Mouse (Mus musculus) lung, embryonic 15.5 days (tissue): Measurements from ENCODE around the gene Gm20683. TPM values are rescaled to one million over a fixed set of nuclear protein-coding genes. Genes with fewer than 3 reads are reported as not detected.

Source experiments
- ATAC-seq: fragments of 200-750 bp; cut with Nextera tagmentation; 2 replicates; pipeline ENCODE4 v1.8.0; 2017; ENCODE audit warnings: moderate number of reproducible peaks, borderline replicate concordance; ENCODE audit not compliant: low FRiP score, low TSS enrichment; ENCODE audit errors: extremely low read depth
- H3K27ac ChIP-seq: fragments of 300-500 bp; sonication (generic); 2 replicates; pipeline ENCODE4 v1.5.1; 2015; ENCODE audit warnings: moderate library complexity, mild to moderate bottlenecking, inconsistent platforms
- H3K27me3 ChIP-seq: fragments of 300-500 bp; sonication (generic); 2 replicates; pipeline ENCODE4 v1.6.1; 2015; ENCODE audit warnings: inconsistent platforms
- H3K36me3 ChIP-seq: fragments of 300-500 bp; sonication (generic); 2 replicates; pipeline ENCODE4 v1.6.1; 2015; ENCODE audit warnings: inconsistent platforms
- H3K4me1 ChIP-seq: fragments of 300-500 bp; sonication (generic); 2 replicates; pipeline ENCODE4 v1.6.1; 2015; ENCODE audit warnings: inconsistent platforms
- H3K4me2 ChIP-seq: fragments of 300-500 bp; sonication (generic); 2 replicates; pipeline ENCODE4 v1.6.1; 2015; ENCODE audit warnings: inconsistent platforms, mild to moderate bottlenecking, moderate library complexity
- H3K4me3 ChIP-seq: fragments of 300-500 bp; sonication (generic); 2 replicates; pipeline ENCODE4 v1.5.1; 2015; ENCODE audit warnings: mild to moderate bottlenecking, inconsistent platforms
- H3K9ac ChIP-seq: fragments of 300-500 bp; sonication (generic); 2 replicates; pipeline ENCODE4 v1.6.1; 2015; ENCODE audit warnings: inconsistent platforms
- H3K9me3 ChIP-seq: fragments of 300-500 bp; sonication (generic); 2 replicates; pipeline ENCODE4 v1.6.1; 2016; ENCODE audit warnings: inconsistent platforms
- WGBS: fragments of 180-500 bp; shearing (Covaris S2); methylation state at CpG from one replicate; pipeline ENCODE4 v1.1.7; 2015; 5-methylcytosine and 5-hydroxymethylcytosine counted together
- polyA plus RNA-seq: library from polyadenylated mRNA; unstranded; fragments of >200 nt; fragmentation: Nextera tagmentation; extraction: Ambion mirVana; gene quantifications from 2 replicates; pipeline ENCODE4 v1.2.1, GENCODE M21; 2015

Gene Gm20683
- polyA plus RNA-seq, 1 experiment from 2014 or later = 2.5 TPM

- peak overlapping the region; percentile 82 for H3K4me3 ChIP-seq
- H3K36me3 ChIP-seq = peaks cover 40% of the 10 kb centered on the region
- H3K9ac ChIP-seq = no peak overlapping the region
- peaks cover 59% of the 10 kb centered on the region for H3K4me1 ChIP-seq
- WGBS = 78% methylated on average over 14 of the region's 14 CpGs
- H3K27me3 ChIP-seq = no peaks in the 10 kb centered on the region
- ATAC-seq = no peak
- H3K9me3 ChIP-seq = no peaks in the 10 kb centered on the region
- peak overlapping the region; percentile 95 for H3K4me2 ChIP-seq
- no peak overlapping the region for H3K27ac ChIP-seq
These were observed 10.6 kb downstream of the Gm20683 start for GRCm38 (mm10) chr17:25830806-25831431.

GRCm38 (mm10) chr17:25830200-25830753 is 11.3 kb downstream of the Gm20683 start:
- no peaks in the 10 kb centered on the region for H3K27me3 ChIP-seq
- H3K4me3 ChIP-seq = peak overlapping the region; percentile 54; the same call in 1 of the 2 replicates
- no peak overlapping the region for H3K9ac ChIP-seq
- peaks cover 40% of the 10 kb centered on the region for H3K36me3 ChIP-seq
- ATAC-seq = no peak
- peak overlapping the region; percentile 73 for H3K4me2 ChIP-seq
- 72% methylated on average over 4 of the region's 4 CpGs for WGBS
- no peak overlapping the region for H3K27ac ChIP-seq
- no peaks in the 10 kb centered on the region for H3K9me3 ChIP-seq
- peaks cover 57% of the 10 kb centered on the region for H3K4me1 ChIP-seq

- no peak for ATAC-seq
- peak overlapping the region; percentile 54 for H3K4me3 ChIP-seq
- WGBS = 30% methylated on average over 8 of the region's 8 CpGs
- no peaks in the 10 kb centered on the region for H3K27me3 ChIP-seq
- H3K36me3 ChIP-seq = peaks cover 40% of the 10 kb centered on the region
- peaks cover 57% of the 10 kb centered on the region for H3K4me1 ChIP-seq
- H3K9ac ChIP-seq = peak overlapping the region; percentile 61
- peak overlapping the region; percentile 87 for H3K27ac ChIP-seq
- H3K9me3 ChIP-seq = no peaks in the 10 kb centered on the region
- peak overlapping the region; percentile 73 for H3K4me2 ChIP-seq
These were observed 12.0 kb downstream of the Gm20683 start for GRCm38 (mm10) chr17:25829558-25830017.

GRCm38 (mm10) chr17:25828712-25829557 is 12.6 kb downstream of the Gm20683 start, which contains the start of gene Jmjd8:
Jmjd8 (plus strand) TSS chr17:25828867.
- Histone ChIP-seq H3K36me3 (peaks cover 40% of the 10 kb centered on the region), H3K4me2 (peak within 1 kb of the TSS; percentile 73)
- peak; percentile 16; the same call in 1 of the 2 replicates for ATAC-seq

GRCm38 (mm10) chr17:25828223-25828594 is 13.4 kb downstream of the Gm20683 start:
- peaks cover 40% of the 10 kb centered on the region for H3K36me3 ChIP-seq
- peak overlapping the region; percentile 61 for H3K9ac ChIP-seq
- peaks cover 55% of the 10 kb centered on the region for H3K4me1 ChIP-seq
- peak overlapping the region; percentile 54 for H3K4me3 ChIP-seq
- H3K27me3 ChIP-seq = no peaks in the 10 kb centered on the region
- peak overlapping the region; percentile 73 for H3K4me2 ChIP-seq
- H3K27ac ChIP-seq = peak overlapping the region; percentile 87
- no peaks in the 10 kb centered on the region for H3K9me3 ChIP-seq
- 78% methylated on average over 8 of the region's 8 CpGs for WGBS
- ATAC-seq = no peak

More at GRCm38 (mm10) chr17:25828712-25829557, 12.6 kb downstream of the Gm20683 start, which contains the start of gene Jmjd8:
- WGBS = 2% methylated on average over 32 of the region's 32 CpGs
- Histone ChIP-seq H3K4me3 (peak within 1 kb of the TSS; percentile 54), H3K4me1 (peaks cover 57% of the 10 kb centered on the region), H3K9ac (peak within 1 kb of the TSS; percentile 61), H3K27me3 (no peaks in the 10 kb centered on the region), H3K27ac (peak within 1 kb of the TSS; percentile 87), H3K9me3 (no peaks in the 10 kb centered on the region)

- Histone ChIP-seq H3K9ac (no peak overlapping the region), H3K36me3 (peaks cover 40% of the 10 kb centered on the region), H3K27me3 (0 out of 2 replicates have a peak, but pooled peaks cover 2% of the 10 kb centered on the region), H3K4me3 (no peak overlapping the region), H3K27ac (no peak overlapping the region), H3K4me1 (peaks cover 55% of the 10 kb centered on the region), H3K9me3 (no peaks in the 10 kb centered on the region), H3K4me2 (no peak overlapping the region)
- ATAC-seq = no peak
- 91% methylated on average over 22 of the region's 22 CpGs for WGBS
These were observed 13.9 kb downstream of the Gm20683 start for GRCm38 (mm10) chr17:25827546-25828222.

GRCm38 (mm10) chr17:25827011-25827410 is 14.6 kb downstream of the Gm20683 start:
- Histone ChIP-seq H3K27ac (no peak overlapping the region), H3K4me3 (no peak overlapping the region), H3K9me3 (no peaks in the 10 kb centered on the region), H3K4me1 (peaks cover 54% of the 10 kb centered on the region), H3K27me3 (peaks cover 9% of the 10 kb centered on the region; the same call in 1 of the 2 replicates), H3K36me3 (peaks cover 40% of the 10 kb centered on the region), H3K4me2 (no peak overlapping the region), H3K9ac (no peak overlapping the region)
- 93% methylated on average over 13 of the region's 13 CpGs for WGBS
- ATAC-seq = no peak

- H3K4me1 ChIP-seq = peaks cover 44% of the 10 kb centered on the region
- 90% methylated on average over 27 of the region's 27 CpGs for WGBS
- no peak for ATAC-seq
These were observed 15.5 kb downstream of the Gm20683 start for GRCm38 (mm10) chr17:25825984-25826570.

GRCm38 (mm10) chr17:25825311-25825710 is 16.3 kb downstream of the Gm20683 start:
- peaks cover 37% of the 10 kb centered on the region for H3K4me1 ChIP-seq
- no peak overlapping the region for H3K27ac ChIP-seq
- peak overlapping the region; percentile 74; the same call in 1 of the 2 replicates for H3K4me2 ChIP-seq
- WGBS = 85% methylated on average over 6 of the region's 6 CpGs
- H3K9me3 ChIP-seq = no peaks in the 10 kb centered on the region
- ATAC-seq = no peak
- peaks cover 23% of the 10 kb centered on the region for H3K27me3 ChIP-seq
- no peak overlapping the region for H3K4me3 ChIP-seq
- no peak overlapping the region for H3K9ac ChIP-seq
- peaks cover 25% of the 10 kb centered on the region for H3K36me3 ChIP-seq

More at GRCm38 (mm10) chr17:25825984-25826570, 15.5 kb downstream of the Gm20683 start:
- no peak overlapping the region for H3K4me2 ChIP-seq
- H3K27ac ChIP-seq = no peak overlapping the region
- H3K4me3 ChIP-seq = no peak overlapping the region
- no peak overlapping the region for H3K9ac ChIP-seq
- H3K36me3 ChIP-seq = peaks cover 32% of the 10 kb centered on the region
- peaks cover 16% of the 10 kb centered on the region; the same call in 1 of the 2 replicates for H3K27me3 ChIP-seq
- H3K9me3 ChIP-seq = no peaks in the 10 kb centered on the region

- H3K4me1 ChIP-seq = peaks cover 29% of the 10 kb centered on the region
- H3K9ac ChIP-seq = peak overlapping the region; percentile 47
- WGBS = 62% methylated on average over 16 of the region's 17 CpGs
- peak overlapping the region; percentile 51 for H3K4me3 ChIP-seq
- peaks cover 30% of the 10 kb centered on the region for H3K27me3 ChIP-seq
- H3K9me3 ChIP-seq = no peaks in the 10 kb centered on the region
- no peak overlapping the region for H3K27ac ChIP-seq
- no peak for ATAC-seq
- peaks cover 19% of the 10 kb centered on the region for H3K36me3 ChIP-seq
- H3K4me2 ChIP-seq = peak overlapping the region; percentile 74
These were observed 17.0 kb downstream of the Gm20683 start for GRCm38 (mm10) chr17:25824362-25825142.
